Mouse (Mus musculus): ENCODE results near the gene Hoxd1.

Gene Hoxd1

DNA sequence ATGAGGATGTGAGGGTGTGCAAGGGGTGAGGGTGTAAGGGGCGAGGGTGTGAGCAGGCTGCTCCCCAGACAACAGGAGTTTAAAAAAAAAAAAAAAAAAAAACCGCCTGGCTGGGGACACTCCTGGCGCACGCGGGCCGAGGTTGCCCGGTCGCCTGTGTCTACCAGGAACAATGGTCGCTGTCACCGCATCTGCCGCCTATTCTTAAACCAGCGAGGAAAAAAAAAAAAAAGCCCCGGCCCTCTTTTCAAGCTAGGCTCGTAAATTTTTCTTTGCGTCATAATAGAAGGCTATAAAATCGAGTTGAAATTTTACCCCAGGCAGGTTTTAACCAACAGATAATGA, 29.5 kb upstream of the Hoxd1 start:
- no peak for DNase-seq

DNA sequence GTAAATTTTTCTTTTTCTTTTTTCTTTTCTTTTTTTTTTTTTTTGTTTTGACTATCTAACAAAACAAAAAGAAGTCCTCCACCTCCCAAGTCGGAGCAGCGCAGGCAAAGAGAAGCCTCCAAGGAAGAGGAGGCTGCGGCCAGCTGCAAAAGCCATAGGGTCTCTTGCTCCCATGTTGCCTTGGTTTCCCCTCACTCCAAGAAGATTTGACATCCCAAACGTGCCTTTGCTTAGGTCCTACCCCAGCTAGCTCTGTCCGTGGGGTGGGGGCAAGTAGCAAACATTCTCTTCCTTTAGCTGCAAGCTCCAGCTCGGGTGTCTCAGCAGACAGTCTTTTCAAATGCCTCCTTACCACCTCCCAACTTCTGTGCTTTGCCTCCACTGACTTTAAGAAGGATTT, 29.0 kb upstream of the Hoxd1 start:
- DNase-seq, result no peak

- no peak for DNase-seq
Observed at GRCm38 (mm10) chr2:74734451-74734850, 28.3 kb upstream of the Hoxd1 start.

- DNase-seq, result no peak
Observed at GRCm38 (mm10) chr2:74734996-74735811, 27.6 kb upstream of the Hoxd1 start.

- no peak for DNase-seq
Observed at GRCm38 (mm10) chr2:74735851-74736687, 26.7 kb upstream of the Hoxd1 start.

GRCm38 (mm10) chr2:74736688-74737577, 25.8 kb upstream of the Hoxd1 start:
- DNase-seq, result no peak

DNA sequence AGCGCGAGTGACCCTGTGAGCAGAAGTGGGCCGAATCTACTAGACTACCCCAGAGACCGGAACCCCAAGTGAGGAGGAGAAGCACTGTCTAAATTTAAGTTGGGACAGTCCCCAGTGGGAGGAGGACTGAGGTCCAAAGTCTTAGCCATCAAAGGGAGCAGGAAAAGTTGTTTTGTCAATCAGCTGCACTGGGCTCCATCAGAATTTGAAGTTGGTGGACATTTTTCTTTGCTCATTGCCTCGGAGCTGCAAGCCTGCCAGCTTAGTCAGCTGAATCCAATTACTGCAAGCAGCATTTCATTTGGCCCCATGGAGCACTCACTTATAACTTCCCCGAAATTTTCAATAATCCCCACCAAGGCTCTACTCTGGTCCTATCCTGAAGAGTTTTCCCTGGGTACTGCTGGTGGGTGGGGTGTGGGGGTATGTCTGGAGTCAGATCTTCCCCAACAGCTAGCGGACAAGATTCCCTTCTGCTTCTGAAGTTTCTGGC, 25.2 kb upstream of the Hoxd1 start:
- DNase-seq, result no peak

DNA sequence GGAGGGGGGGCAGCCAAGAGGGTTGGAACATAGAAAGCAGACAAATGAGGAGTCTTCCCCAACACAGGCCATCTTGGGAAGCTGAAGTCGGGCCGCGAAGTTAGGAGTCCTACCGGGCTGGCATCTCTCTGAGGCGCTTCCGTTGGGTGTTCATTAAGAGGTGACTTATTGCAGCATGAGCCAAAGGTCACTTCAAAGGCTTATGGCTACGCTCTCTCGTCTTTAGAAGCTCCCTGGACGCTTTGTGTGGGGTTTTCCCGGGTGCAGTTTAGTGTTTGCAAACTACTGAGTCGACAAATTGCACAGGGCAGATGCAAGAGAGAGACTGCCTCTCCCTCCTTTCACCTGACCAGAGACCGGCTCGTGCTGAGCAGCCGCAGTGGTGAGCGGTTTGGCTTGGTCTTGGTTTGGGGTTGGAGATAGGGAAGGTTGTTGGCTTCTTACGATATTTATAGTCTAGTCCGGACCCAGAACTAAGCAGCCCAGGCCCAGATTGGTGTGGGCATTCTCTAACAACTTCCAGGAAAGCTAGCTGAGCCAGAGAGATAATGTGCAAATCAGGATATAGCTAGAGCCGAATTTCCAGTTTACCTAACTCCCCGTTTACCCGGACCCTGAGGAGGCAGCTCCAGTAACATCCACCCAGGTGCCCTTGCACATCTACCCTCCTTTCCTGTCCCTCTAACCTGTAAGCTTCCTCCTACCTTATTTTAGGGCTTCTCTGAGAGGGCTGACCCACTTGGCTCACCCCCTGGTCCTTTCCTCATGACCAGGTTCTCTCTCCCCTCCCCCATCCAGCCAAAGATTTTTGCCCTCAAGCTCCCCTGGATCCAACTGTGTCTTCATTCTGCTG, 23.9 kb upstream of the Hoxd1 start:
- DNase-seq, result no peak

GRCm38 (mm10) chr2:74739476-74739800, 23.3 kb upstream of the Hoxd1 start:
- DNase-seq, result no peak

DNA sequence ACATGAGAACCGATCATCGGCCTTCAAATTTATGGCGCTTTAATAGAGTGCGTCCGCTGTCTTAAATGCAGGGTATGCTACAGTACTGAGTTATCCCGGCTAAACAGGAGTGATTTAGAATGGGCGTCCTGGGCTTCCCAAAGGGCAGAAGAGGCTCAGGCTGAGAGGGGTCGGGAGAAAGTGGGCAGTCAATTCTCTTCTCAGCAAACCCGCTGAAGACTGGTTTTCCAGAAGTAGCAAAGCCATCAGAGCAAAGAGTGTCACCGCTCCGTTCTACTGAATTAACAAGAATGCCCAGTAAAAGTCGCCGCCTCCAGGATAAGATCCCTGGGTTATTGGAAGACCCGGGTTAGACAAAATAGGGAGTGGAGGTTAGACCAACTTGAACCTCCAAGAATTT, 22.9 kb upstream of the Hoxd1 start:
- no peak for DNase-seq

GRCm38 (mm10) chr2:74740311-74741091, 22.3 kb upstream of the Hoxd1 start:
- DNase-seq, result no peak

DNA sequence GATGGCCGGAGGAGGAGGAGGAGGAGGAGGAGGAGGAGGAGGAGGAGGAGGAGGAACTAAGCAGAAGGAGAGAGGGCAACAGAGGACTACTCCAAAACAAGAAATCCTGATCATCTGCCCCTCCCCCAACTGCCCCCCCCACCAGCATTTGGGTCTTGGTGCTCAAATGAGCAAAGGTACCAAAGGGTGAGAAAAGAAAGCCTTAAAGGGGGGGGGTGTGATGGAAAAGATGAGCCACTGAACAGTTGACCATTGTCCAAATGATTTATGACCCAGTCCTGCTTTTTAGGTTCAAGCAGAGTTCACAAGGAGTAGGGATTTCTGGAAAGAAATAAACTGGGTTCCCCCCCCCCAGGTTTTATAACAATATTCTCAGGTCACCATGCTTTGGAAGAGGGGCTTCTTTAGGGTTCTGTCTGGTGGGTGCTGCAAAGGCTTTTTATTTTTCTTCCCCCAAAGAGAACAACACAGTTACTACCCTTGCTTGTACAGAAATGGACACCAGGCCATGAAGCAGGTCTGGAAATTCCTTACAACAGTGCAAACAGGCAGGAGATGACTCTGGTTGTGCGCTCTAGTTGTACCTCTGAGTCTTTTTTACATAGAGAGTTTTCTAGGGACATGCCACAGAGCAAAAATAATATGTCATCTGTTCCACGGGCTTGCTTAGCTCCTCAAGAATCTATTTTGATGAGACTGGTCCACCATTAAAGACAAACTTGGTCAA, 21.4 kb upstream of the Hoxd1 start:
- DNase-seq, result no peak

GRCm38 (mm10) chr2:74741979-74742277, 20.9 kb upstream of the Hoxd1 start:
- no peak for DNase-seq

DNA sequence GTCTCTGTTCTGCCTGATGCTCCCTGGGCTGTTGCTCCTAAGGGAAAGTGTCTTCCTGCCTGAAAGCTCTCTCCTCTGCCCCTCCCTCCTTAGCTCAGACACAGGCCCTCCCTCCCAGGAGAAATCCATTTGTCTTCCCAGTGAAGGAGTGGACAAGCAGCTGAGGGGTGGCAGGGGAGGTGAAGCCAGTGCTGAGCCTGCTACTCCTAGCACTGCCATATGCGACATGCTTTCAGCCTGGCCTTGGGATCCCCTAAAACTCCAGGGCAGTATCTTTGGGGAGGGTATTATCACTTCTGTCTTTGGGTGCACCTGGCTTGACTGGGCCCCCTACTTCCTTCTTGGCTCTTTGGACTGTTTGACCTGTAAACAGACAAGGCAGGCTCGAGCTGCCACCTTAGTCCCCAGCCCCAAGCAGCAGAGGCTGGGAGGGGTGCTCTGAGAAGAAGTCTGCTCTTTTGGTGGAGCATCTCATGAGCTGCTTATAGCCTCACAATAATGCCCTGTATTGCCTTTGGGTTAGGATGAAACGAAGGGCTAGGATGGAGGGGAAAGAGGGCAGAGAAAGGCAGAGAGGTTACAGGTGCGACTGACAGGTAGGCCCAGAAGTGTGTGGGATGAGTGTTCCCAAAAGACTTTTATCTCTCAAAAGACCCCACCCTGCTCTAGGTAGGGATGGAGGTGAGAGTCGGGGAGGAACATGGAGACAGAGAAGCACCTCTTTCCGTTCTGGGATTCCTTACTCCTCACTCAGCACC, 17.1 kb upstream of the Hoxd1 start:
- no peak for DNase-seq

GRCm38 (mm10) chr2:74746298-74746921, 16.4 kb upstream of the Hoxd1 start:
- no peak for DNase-seq

GRCm38 (mm10) chr2:74747006-74747405, 15.8 kb upstream of the Hoxd1 start:
- no peak for DNase-seq

GRCm38 (mm10) chr2:74747661-74748141, 15.1 kb upstream of the Hoxd1 start:
- DNase-seq, result no peak

GRCm38 (mm10) chr2:74748436-74748995, 14.3 kb upstream of the Hoxd1 start:
- DNase-seq, result no peak

Data from kidney, adult 11 months (tissue).